Mouse (Mus musculus) liver, adult (tissue): ENCODE data around the gene Stk33.

Experiments
- GATA4 ChIP-seq: IDR thresholded peaks from 2 replicates; pipeline ENCODE4 v1.6.1; 2014; ENCODE audit warnings: mild to moderate bottlenecking, low read length; ENCODE audit not compliant: insufficient replicate concordance

The Stk33 gene

GRCm38 (mm10) chr7:109438781-109439591 is at the start of gene Stk33:
TSS of gene Stk33 (minus strand) at chr7:109439081.
- TF ChIP-seq GATA4 = no peak

GRCm38 (mm10) chr7:109484221-109484620 is 45.3 kb upstream of the Stk33 start:
- TF ChIP-seq GATA4 = no peak

GRCm38 (mm10) chr7:109480765-109481197 is 41.9 kb upstream of the Stk33 start:
- no peak for TF ChIP-seq GATA4

GRCm38 (mm10) chr7:109477926-109478325 is 39.0 kb upstream of the Stk33 start:
- no peak for TF ChIP-seq GATA4

GRCm38 (mm10) chr7:109470700-109471099 is 31.8 kb upstream of the Stk33 start:
- TF ChIP-seq GATA4 = no peak

GRCm38 (mm10) chr7:109468262-109468701 is 29.4 kb upstream of the Stk33 start:
- no peak for TF ChIP-seq GATA4

- TF ChIP-seq GATA4 = no peak
These were observed 28.7 kb upstream of the Stk33 start for GRCm38 (mm10) chr7:109467591-109467990.

- no peak for TF ChIP-seq GATA4
These were observed 21.8 kb upstream of the Stk33 start for GRCm38 (mm10) chr7:109460698-109461097.

GRCm38 (mm10) chr7:109456563-109456962 is 17.7 kb upstream of the Stk33 start:
- TF ChIP-seq GATA4 = no peak

GRCm38 (mm10) chr7:109455748-109456147 is 16.9 kb upstream of the Stk33 start:
- no peak for TF ChIP-seq GATA4

- no peak for TF ChIP-seq GATA4
These were observed 16.0 kb upstream of the Stk33 start for GRCm38 (mm10) chr7:109454856-109455255.

GRCm38 (mm10) chr7:109448060-109448459 is 9.2 kb upstream of the Stk33 start:
- TF ChIP-seq GATA4 = no peak

GRCm38 (mm10) chr7:109445012-109445411 is 6.1 kb upstream of the Stk33 start:
- TF ChIP-seq GATA4 = no peak

GRCm38 (mm10) chr7:109442739-109443138 is 3.9 kb upstream of the Stk33 start:
- TF ChIP-seq GATA4 = no peak

GRCm38 (mm10) chr7:109440697-109441269 is 1.9 kb upstream of the Stk33 start:
- TF ChIP-seq GATA4 = no peak

GRCm38 (mm10) chr7:109424422-109425159 is 14.3 kb downstream of the Stk33 start:
- no peak for TF ChIP-seq GATA4
